Mouse (Mus musculus) sigmoid colon, adult 10 weeks (tissue): ENCODE results near the gene Gm14226. TPM values are rescaled to one million over a fixed set of nuclear protein-coding genes. Genes with fewer than 3 reads are reported as not detected.

Experiments
- polyA plus RNA-seq: library from polyadenylated mRNA; stranded (reverse); fragments of 350-450 nt; fragmentation: Illumina TruSeq; extraction: RNeasy Lipid Tissue Mini Kit (QIAGEN cat#74804); gene quantifications from one replicate; pipeline ENCODE4 v1.2.3, GENCODE M21; 2014; ENCODE audit warnings: low read depth, low replicate concordance

The Gm14226 gene
- polyA plus RNA-seq: not detected

GRCm38 (mm10) chr2:155018251-155018755 lies at the start of gene Gm14226:
Gm14226 (plus strand) TSS chr2:155018266.

GRCm38 (mm10) chr2:155073978-155074765 lies 56.1 kb downstream of the Gm14226 start, which contains the start of gene Ahcy:
Ahcy (minus strand) TSS chr2:155074497.

Other genes starting within 250 kb of the Gm14226 start
- not detected for gene Gm14214, start 248.2 kb upstream of the Gm14226 start, polyA plus RNA-seq
- gene Raly, start 227.2 kb upstream of the Gm14226 start, polyA plus RNA-seq: 143 TPM
- not detected for gene a, start 226.9 kb upstream of the Gm14226 start, polyA plus RNA-seq
- gene Eif2s2, start 125.3 kb upstream of the Gm14226 start, polyA plus RNA-seq: 1,088 TPM
- gene Ahcy, start 56.2 kb downstream of the Gm14226 start, polyA plus RNA-seq: 50.9 TPM
- gene Itch, start 115.2 kb downstream of the Gm14226 start, polyA plus RNA-seq: 143 TPM
- 217 TPM for gene Dynlrb1, start 218.3 kb downstream of the Gm14226 start, polyA plus RNA-seq